Mouse (Mus musculus) lung, postnatal 0 days (tissue): Measurements from ENCODE around the gene Cyb561a3. TPM values are rescaled to one million over a fixed set of nuclear protein-coding genes. Genes with fewer than 3 reads are reported as not detected.

Experiments
- ATAC-seq: fragments of 200-750 bp; cut with Nextera tagmentation; 2 replicates; pipeline ENCODE4 v1.8.0; 2017; ENCODE audit warnings: moderate library complexity
- DNase-seq: peaks from one replicate; pipeline ENCODE4 v3.0.0-alpha.2; 2016; ENCODE audit warnings: low spot score
- H3K27ac ChIP-seq: fragments of 300-500 bp; sonication (generic); 2 replicates; pipeline ENCODE4 v1.5.1; 2014; ENCODE audit warnings: antibody characterized with exemption, mild to moderate bottlenecking, low read length, mixed read lengths
- H3K27me3 ChIP-seq: fragments of 300-500 bp; sonication (generic); replicated peaks from 2 replicates; pipeline ENCODE4 v1.6.1; 2014; ENCODE audit warnings: low read length, mixed read lengths; ENCODE audit not compliant: insufficient read depth
- H3K36me3 ChIP-seq: fragments of 300-500 bp; sonication (generic); 2 replicates; pipeline ENCODE4 v1.6.1; 2014; ENCODE audit warnings: low read length, mixed read lengths; ENCODE audit not compliant: insufficient read depth
- H3K4me1 ChIP-seq: fragments of 300-500 bp; sonication (generic); 2 replicates; pipeline ENCODE4 v1.6.1; 2014; ENCODE audit warnings: antibody characterized with exemption, low read depth, low read length, mixed read lengths; ENCODE audit not compliant: insufficient read depth
- H3K4me2 ChIP-seq: fragments of 300-500 bp; sonication (generic); replicated peaks from 2 replicates; pipeline ENCODE4 v1.6.1; 2014; ENCODE audit warnings: low read depth, mild to moderate bottlenecking, low read length, moderate library complexity, mixed read lengths
- H3K4me3 ChIP-seq: fragments of 300-500 bp; sonication (generic); 2 replicates; pipeline ENCODE4 v1.5.1; 2014; ENCODE audit warnings: low read depth, low read length
- H3K9ac ChIP-seq: fragments of 300-500 bp; sonication (generic); replicated peaks from 2 replicates; pipeline ENCODE4 v1.6.1; 2014; ENCODE audit warnings: low read depth, mild to moderate bottlenecking
- H3K9me3 ChIP-seq: fragments of 300-500 bp; sonication (generic); 2 replicates; pipeline ENCODE4 v1.6.1; 2016; ENCODE audit warnings: low read length, mixed read lengths
- CTCF ChIP-seq: IDR thresholded peaks from 2 replicates; pipeline ENCODE4 v1.5.1; 2016; ENCODE audit warnings: antibody characterized with exemption, mild to moderate bottlenecking
- EP300 ChIP-seq: IDR thresholded peaks from 2 replicates; pipeline ENCODE4 v1.6.1; 2016; ENCODE audit warnings: antibody characterized with exemption, mild to moderate bottlenecking, control low read depth
- WGBS: fragments of 180-500 bp; shearing (Covaris S2); extraction: QIAGEN DNeasy Blood & Tissue Kit; methylation state at CpG from one replicate; pipeline ENCODE4 v1.1.7; 2014; 5-methylcytosine and 5-hydroxymethylcytosine counted together
- polyA plus RNA-seq: library from polyadenylated mRNA; unstranded; fragments of >200 nt; fragmentation: Nextera tagmentation; extraction: Ambion mirVana; gene quantifications from 2 replicates; pipeline ENCODE4 v1.2.1, GENCODE M21; 2015

The Cyb561a3 gene
- polyA plus RNA-seq, 1 experiment from 2014 or later, result 42.3 TPM

DNA sequence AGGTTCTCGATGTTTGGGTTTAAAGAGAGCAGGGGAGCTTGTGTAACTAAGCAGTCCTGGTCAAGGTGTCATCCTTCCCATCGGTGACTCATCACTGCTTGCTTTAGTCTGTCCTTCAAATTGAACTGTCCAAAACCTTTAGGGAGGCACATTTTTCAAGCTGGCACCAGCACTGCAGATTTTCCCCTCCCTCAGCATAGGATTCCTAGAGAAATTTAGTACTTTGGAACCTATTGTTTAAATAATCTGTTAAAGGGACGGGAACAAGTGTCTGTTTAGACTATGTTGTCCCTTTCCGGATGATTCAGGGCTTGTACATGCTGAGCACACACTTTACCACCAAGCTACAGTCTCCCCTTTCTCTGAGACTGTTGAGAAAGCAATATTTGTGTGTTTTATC, 11.8 kb upstream of the Cyb561a3 start:
- DNase-seq, result no peak
- H3K9me3 ChIP-seq, result no peaks in the 10 kb centered on the region
- no peak overlapping the region for H3K4me2 ChIP-seq
- ATAC-seq, result no peak
- no peak overlapping the region for H3K9ac ChIP-seq
- no peak overlapping the region for H3K4me3 ChIP-seq
- H3K27me3 ChIP-seq, result no peaks in the 10 kb centered on the region
- 47% methylated on average over 4 of the region's 4 CpGs for WGBS
- no peak overlapping the region for H3K27ac ChIP-seq
- H3K36me3 ChIP-seq, result no peaks in the 10 kb centered on the region
- no peaks in the 10 kb centered on the region for H3K4me1 ChIP-seq
- TF ChIP-seq CTCF, result no peak
- no peak for TF ChIP-seq EP300

DNA sequence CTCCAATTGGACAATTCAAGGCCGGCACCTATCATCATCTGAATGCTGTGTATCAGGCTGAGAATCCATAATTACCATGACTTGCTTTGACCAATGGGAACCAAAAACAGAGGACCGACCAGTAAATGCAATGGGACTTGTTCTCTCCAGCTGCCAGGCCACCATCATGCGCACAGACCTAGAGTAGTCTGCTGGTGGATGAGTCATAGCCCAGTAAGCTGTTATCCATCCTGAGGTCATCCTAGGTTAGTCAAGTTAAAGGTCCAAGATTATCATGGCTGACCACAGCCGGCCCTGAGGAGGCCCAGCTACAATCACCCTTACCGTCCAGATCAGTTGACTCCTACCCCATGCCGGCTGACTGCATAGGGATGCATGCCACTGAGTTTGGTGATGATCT, 7.3 kb upstream of the Cyb561a3 start:
- 94% methylated on average over 6 of the region's 6 CpGs for WGBS
- Histone ChIP-seq H3K4me1 (no peaks in the 10 kb centered on the region), H3K27me3 (no peaks in the 10 kb centered on the region), H3K27ac (no peak overlapping the region), H3K4me2 (no peak overlapping the region), H3K36me3 (peaks cover 6% of the 10 kb centered on the region; the same call in 1 of the 2 replicates), H3K9ac (no peak overlapping the region), H3K4me3 (no peak overlapping the region), H3K9me3 (no peaks in the 10 kb centered on the region)
- ATAC-seq, result no peak
- TF ChIP-seq CTCF (no peak), EP300 (no peak)
- no peak for DNase-seq

DNA sequence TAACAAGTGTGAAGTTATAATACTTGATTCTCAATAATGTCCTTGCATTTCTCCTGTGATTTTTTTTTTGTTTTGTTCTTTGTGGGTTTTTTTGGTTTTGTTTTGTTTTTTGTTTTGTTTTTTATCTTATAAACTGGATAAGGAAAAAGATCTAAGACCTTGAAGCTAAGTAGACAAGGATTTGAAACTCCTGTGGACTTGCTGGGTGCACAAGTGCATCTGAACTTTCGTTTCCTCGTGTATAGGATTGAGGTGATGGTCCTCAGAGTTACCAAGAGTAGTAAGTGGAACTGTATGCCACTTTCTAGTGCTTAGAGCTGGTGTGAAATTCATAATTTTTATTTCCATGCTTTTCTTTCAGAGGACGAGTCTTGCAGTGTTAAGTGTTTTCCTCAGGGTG, 3.1 kb downstream of the Cyb561a3 start:
- no peak overlapping the region for H3K4me2 ChIP-seq
- H3K27me3 ChIP-seq, result no peaks in the 10 kb centered on the region
- H3K4me3 ChIP-seq, result no peak overlapping the region
- 0 out of 2 replicates have a peak, but pooled peaks cover 2% of the 10 kb centered on the region for H3K4me1 ChIP-seq
- WGBS, result 78% methylated on average over 3 of the region's 3 CpGs
- H3K36me3 ChIP-seq, result peaks cover 3% of the 10 kb centered on the region; the same call in 1 of the 2 replicates
- no peaks in the 10 kb centered on the region for H3K9me3 ChIP-seq
- DNase-seq (no peak), ATAC-seq (no peak)
- no peak overlapping the region for H3K9ac ChIP-seq
- H3K27ac ChIP-seq, result no peak overlapping the region
- TF ChIP-seq CTCF, result no peak

DNA sequence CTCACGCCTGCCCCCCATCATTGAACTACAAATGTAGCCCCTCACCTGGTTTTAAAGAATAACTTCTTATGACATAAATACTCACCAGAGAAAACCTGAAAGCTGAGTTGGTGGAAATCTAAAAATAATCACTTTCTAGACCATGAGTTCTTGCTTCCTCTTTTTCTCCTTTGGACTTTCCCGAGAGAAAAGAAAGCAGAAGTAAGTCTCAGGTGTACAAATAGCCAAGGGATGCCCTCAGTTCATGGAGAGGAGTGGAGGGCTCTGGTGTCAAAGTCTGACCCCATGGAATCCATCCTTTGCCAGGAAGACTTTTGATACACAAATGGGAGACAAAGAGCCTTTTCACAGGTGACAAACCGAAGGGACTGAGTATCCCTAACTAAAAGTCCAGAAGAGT, 3.8 kb downstream of the Cyb561a3 start:
- peaks cover 4% of the 10 kb centered on the region; the same call in 1 of the 2 replicates for H3K36me3 ChIP-seq
- H3K4me3 ChIP-seq, result no peak overlapping the region
- H3K9ac ChIP-seq, result no peak overlapping the region
- TF ChIP-seq EP300, result no peak
- no peak for TF ChIP-seq CTCF
- H3K4me1 ChIP-seq, result 0 out of 2 replicates have a peak, but pooled peaks cover 2% of the 10 kb centered on the region
- no peaks in the 10 kb centered on the region for H3K27me3 ChIP-seq
- H3K4me2 ChIP-seq, result no peak overlapping the region
- no peak overlapping the region for H3K27ac ChIP-seq
- ATAC-seq (no peak), DNase-seq (no peak)
- no peaks in the 10 kb centered on the region for H3K9me3 ChIP-seq
- 83% methylated on average over 3 of the region's 3 CpGs for WGBS

DNA sequence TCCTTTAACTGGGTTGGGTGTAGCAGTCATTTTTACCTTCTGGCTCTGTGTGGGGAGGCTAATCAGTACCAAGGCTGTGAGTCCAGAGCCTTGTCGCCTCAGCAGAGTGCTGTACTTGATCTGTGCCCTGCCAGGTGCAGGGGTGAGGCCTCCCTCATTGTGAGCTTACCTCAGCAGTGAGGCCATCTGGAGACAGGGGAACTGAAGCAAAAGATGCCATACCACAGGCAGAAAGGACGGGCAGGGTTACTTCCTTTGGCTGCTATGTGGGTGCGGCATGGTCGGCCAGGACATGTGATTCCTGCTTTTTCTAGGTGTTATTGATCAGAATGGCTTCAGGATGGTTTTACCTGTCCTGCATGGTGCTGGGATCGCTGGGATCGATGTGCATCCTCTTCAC, 5.0 kb downstream of the Cyb561a3 start:
- Histone ChIP-seq H3K4me3 (no peak overlapping the region), H3K4me1 (0 out of 2 replicates have a peak, but pooled peaks cover 2% of the 10 kb centered on the region), H3K9ac (no peak overlapping the region), H3K4me2 (no peak overlapping the region), H3K9me3 (no peaks in the 10 kb centered on the region), H3K27ac (no peak overlapping the region), H3K27me3 (no peaks in the 10 kb centered on the region), H3K36me3 (peaks cover 11% of the 10 kb centered on the region; the same call in 1 of the 2 replicates)
- TF ChIP-seq CTCF (no peak), EP300 (no peak)
- DNase-seq (no peak), ATAC-seq (no peak)
- 78% methylated on average over 6 of the region's 6 CpGs for WGBS

DNA sequence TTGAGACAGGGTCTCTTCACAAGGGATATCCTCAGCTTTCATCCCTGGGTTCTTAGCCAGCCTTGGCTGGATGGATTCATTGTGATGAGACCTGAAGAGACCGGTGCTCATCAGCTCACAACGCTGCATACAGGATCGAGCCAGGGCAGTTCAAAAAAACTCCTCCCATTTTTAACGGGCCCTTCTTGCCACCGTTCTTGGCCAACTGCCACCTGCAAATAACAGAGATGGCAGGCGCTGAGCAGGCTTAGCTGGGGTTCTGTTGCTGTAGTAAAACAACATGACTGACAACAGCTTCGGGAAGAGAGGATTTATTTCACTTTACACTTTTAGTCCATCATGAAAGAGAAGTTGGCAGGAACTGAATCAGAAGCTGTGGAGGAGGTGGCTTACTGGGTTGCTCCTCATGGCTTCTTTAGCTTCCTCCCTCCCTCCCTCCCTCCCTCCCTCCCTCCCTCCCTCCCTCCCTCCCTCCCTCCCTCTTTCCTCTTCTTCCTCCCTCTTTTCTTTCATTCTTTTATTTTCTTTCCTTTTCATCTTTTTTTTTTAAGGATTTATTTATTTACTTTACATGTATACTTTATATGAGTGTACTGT, 6.7 kb downstream of the Cyb561a3 start:
- Histone ChIP-seq H3K4me1 (no peaks in the 10 kb centered on the region), H3K4me3 (no peak overlapping the region), H3K27me3 (no peaks in the 10 kb centered on the region), H3K4me2 (no peak overlapping the region), H3K9ac (no peak overlapping the region), H3K27ac (no peak overlapping the region), H3K36me3 (peaks cover 11% of the 10 kb centered on the region; the same call in 1 of the 2 replicates), H3K9me3 (no peaks in the 10 kb centered on the region)
- TF ChIP-seq EP300, result no peak
- TF ChIP-seq CTCF, result no peak
- no peak for ATAC-seq
- 45% methylated on average over 7 of the region's 7 CpGs for WGBS
- no peak for DNase-seq
